ENCODE assay signal across 8 mouse cellular contexts in the genomic region with DNA sequence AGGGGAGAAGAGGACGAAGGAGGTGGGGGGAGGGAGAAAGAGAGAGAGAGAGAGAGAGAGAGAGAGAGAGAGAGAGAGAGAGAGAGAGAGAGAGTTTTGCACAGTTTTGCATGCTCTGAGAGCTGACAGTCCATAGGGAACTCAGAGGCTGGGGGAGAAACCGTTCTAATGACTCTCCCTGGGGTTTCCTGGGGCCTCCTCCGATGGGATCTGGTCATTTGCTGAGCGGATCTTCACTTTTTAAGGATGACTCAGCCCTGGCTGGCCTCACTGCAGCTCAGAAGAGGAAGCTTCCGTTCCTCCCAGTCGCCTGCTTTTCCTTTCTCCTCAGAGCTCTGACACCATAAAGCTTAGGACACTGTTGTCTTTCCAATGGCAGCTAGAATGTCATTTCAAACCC.
DNase-seq lines count a peak whose midpoint lies in the region; ATAC-seq and TF ChIP-seq lines count a peak whose summit lies in the region.

No protein-coding gene starts in this region.

- H3K9ac ChIP-seq in kidney, embryonic 16.5 days (replicated peaks; ENCODE audit: low read length) = no peak overlapping the region
- no peak overlapping the region for H3K9ac ChIP-seq in lung, postnatal 0 days (replicated peaks; ENCODE audit: low read depth)

- H3K4me2 ChIP-seq in kidney, embryonic 16.5 days (replicated peaks; ENCODE audit: low read depth, low read length) = no peak overlapping the region
- no peak overlapping the region for H3K4me2 ChIP-seq in lung, postnatal 0 days (replicated peaks; ENCODE audit: low read depth, low read length)

- H3K4me1 ChIP-seq in kidney, embryonic 16.5 days (ENCODE audit: insufficient read depth, low read length) = peaks cover 5% of the 10 kb centered on the region; the same call in 1 of the 2 replicates
- peaks cover 36% of the 10 kb centered on the region for H3K4me1 ChIP-seq in heart, embryonic 10.5 days
- no peaks in the 10 kb centered on the region for H3K4me1 ChIP-seq in lung, postnatal 0 days (ENCODE audit: insufficient read depth, low read depth, low read length)

- H3K36me3 ChIP-seq in kidney, embryonic 16.5 days (ENCODE audit: insufficient read depth, low read length) = no peaks in the 10 kb centered on the region
- H3K36me3 ChIP-seq in heart, embryonic 10.5 days = no peaks in the 10 kb centered on the region
- H3K36me3 ChIP-seq in lung, postnatal 0 days (ENCODE audit: insufficient read depth, low read length) = no peaks in the 10 kb centered on the region

- no peaks in the 10 kb centered on the region for H3K27me3 ChIP-seq in kidney, embryonic 16.5 days (ENCODE audit: insufficient read depth, low read length)
- no peaks in the 10 kb centered on the region for H3K27me3 ChIP-seq in heart, embryonic 10.5 days (ENCODE audit: insufficient read depth, poor library complexity, severe bottlenecking)
- no peaks in the 10 kb centered on the region for H3K27me3 ChIP-seq in lung, postnatal 0 days (replicated peaks; ENCODE audit: insufficient read depth, low read length)

- TF ChIP-seq CTCF in lung, postnatal 0 days (IDR thresholded peaks at IDR 0.05) = no peak

- WGBS in kidney, embryonic 16.5 days = 8% methylated on average over 5 of the region's 6 CpGs
- WGBS in heart, embryonic 10.5 days = 7% methylated on average over 6 of the region's 6 CpGs
- WGBS in lung, postnatal 0 days = 13% methylated on average over 5 of the region's 6 CpGs

- peak; percentile 17 for DNase-seq in kidney, postnatal 14 days
- DNase-seq in R1 (ENCODE audit: low read depth, low spot score) = peak; percentile 50
- DNase-seq in heart, embryonic 10.5 days (ENCODE audit: low spot score) = peak; percentile 80
- peak; percentile 31 for DNase-seq in lung, postnatal 0 days (ENCODE audit: low spot score)
- no peak for DNase-seq in T-cell, adult 2 months (ENCODE audit: low spot score)
- no peak for DNase-seq in cerebellum, adult 18-20 months
- DNase-seq in urinary bladder, adult 2 months (ENCODE audit: low spot score) = no peak

- H3K9me3 ChIP-seq in kidney, embryonic 16.5 days (ENCODE audit: low read length) = no peaks in the 10 kb centered on the region
- H3K9me3 ChIP-seq in heart, embryonic 10.5 days = no peaks in the 10 kb centered on the region
- H3K9me3 ChIP-seq in lung, postnatal 0 days (ENCODE audit: low read length) = no peaks in the 10 kb centered on the region

- no peak overlapping the region for H3K4me3 ChIP-seq in kidney, embryonic 16.5 days (ENCODE audit: low read length)
- no peak overlapping the region for H3K4me3 ChIP-seq in heart, embryonic 10.5 days
- H3K4me3 ChIP-seq in lung, postnatal 0 days (ENCODE audit: low read depth, low read length) = no peak overlapping the region

- no peak; the same call in 1 of the 2 replicates for ATAC-seq in kidney, embryonic 16.5 days (ENCODE audit: low FRiP score, low TSS enrichment)
- peak; percentile 62 for ATAC-seq in lung, postnatal 0 days

- TF ChIP-seq EP300 in lung, postnatal 0 days (IDR thresholded peaks at IDR 0.05) = no peak

- no peak overlapping the region for H3K27ac ChIP-seq in kidney, embryonic 16.5 days (ENCODE audit: low read length)
- H3K27ac ChIP-seq in heart, embryonic 10.5 days = peak overlapping the region; percentile 64
- no peak overlapping the region for H3K27ac ChIP-seq in lung, postnatal 0 days (ENCODE audit: low read length)

Comparison
In these comparisons a context has a peak if more than half of its experiments do, and no peak if none do; other contexts are left out.
1. DNase-seq: peak in kidney, postnatal 14 days (single experiment), R1 (single experiment), heart, embryonic 10.5 days (single experiment) and lung, postnatal 0 days (single experiment); none in T-cell, adult 2 months (single experiment), cerebellum, adult 18-20 months (0 of 2) and urinary bladder, adult 2 months (single experiment).